Mouse (Mus musculus) CH12.LX (cell line): ENCODE data around the gene Pik3r1. TPM values are rescaled to one million over a fixed set of nuclear protein-coding genes. Genes with fewer than 3 reads are reported as not detected.

ENCODE experiments used
- DNase-seq: peaks from one replicate; pipeline ENCODE4 v3.0.0-alpha.2; 2013; ENCODE audit errors: extremely low read depth
- H3K27ac ChIP-seq: 2 replicates; pipeline ENCODE4 v1.5.1; 2012; ENCODE audit warnings: low read depth, mild to moderate bottlenecking, control low read depth, moderate library complexity; ENCODE audit not compliant: insufficient read depth
- H3K27me3 ChIP-seq: replicated peaks from 2 replicates; pipeline ENCODE3; 2012; ENCODE audit warnings: inconsistent platforms
- H3K36me3 ChIP-seq, 2 experiments: replicated peaks in 1 of 2; 2 replicates each; pipeline versions ENCODE3 to v1.6.1; 2012; ENCODE audit warnings: inconsistent platforms in 1 of 2, low read length in 1 of 2, mild to moderate bottlenecking in 1 of 2, mixed read lengths in 1 of 2, moderate library complexity in 1 of 2; ENCODE audit not compliant: control insufficient read depth in 1 of 2, insufficient read depth in 1 of 2
- H3K4me1 ChIP-seq, 2 experiments: 2 replicates each; pipeline ENCODE4 v1.6.1; 2012; ENCODE audit warnings: inconsistent platforms in 1 of 2, moderate library complexity in 1 of 2; ENCODE audit not compliant: insufficient read depth in 2 of 2, control insufficient read depth in 1 of 2
- H3K4me2 ChIP-seq: 2 replicates; pipeline ENCODE4 v1.6.1; 2012; ENCODE audit warnings: low read depth, mild to moderate bottlenecking, control low read depth; ENCODE audit not compliant: poor library complexity, insufficient read depth, severe bottlenecking
- H3K4me3 ChIP-seq, 3 experiments: fragments of 150-350 bp in 1 of 3; sonication (generic) in 1 of 3; replicated peaks in 1 of 3; 2 replicates each; pipeline versions ENCODE3 to v1.5.1; 2011 to 2012; ENCODE audit warnings: low read depth in 2 of 3, low read length in 2 of 3, mild to moderate bottlenecking in 2 of 3, moderate library complexity in 2 of 3, control low read depth in 1 of 3, improper control_type of control experiment in 1 of 3, inconsistent platforms in 1 of 3, mixed read lengths in 1 of 3; ENCODE audit not compliant: poor library complexity in 1 of 3
- H3K79me2 ChIP-seq: replicated peaks from 2 replicates; pipeline ENCODE4 v1.6.1; 2012; ENCODE audit warnings: mild to moderate bottlenecking, moderate library complexity; ENCODE audit not compliant: control insufficient read depth, poor library complexity, insufficient read depth, severe bottlenecking; ENCODE audit errors: extremely low read depth
- H3K9ac ChIP-seq: 2 replicates; pipeline ENCODE4 v1.6.1; 2012; ENCODE audit warnings: low read depth, mild to moderate bottlenecking, control low read depth, moderate library complexity; ENCODE audit not compliant: insufficient read depth
- H3K9me3 ChIP-seq: replicated peaks from 2 replicates; pipeline ENCODE3; 2012; ENCODE audit warnings: low read length, inconsistent platforms, mixed read lengths
- CHD1 ChIP-seq: IDR thresholded peaks from 2 replicates; pipeline ENCODE4 v1.6.1; 2012; ENCODE audit warnings: low read depth, low read length, improper control_type of control experiment, inconsistent platforms
- CHD2 ChIP-seq: IDR thresholded peaks from 2 replicates; pipeline ENCODE4 v1.6.1; 2011; ENCODE audit warnings: low read length, improper control_type of control experiment
- CTCF ChIP-seq, 2 experiments: IDR thresholded peaks in 1 of 2; conservative IDR thresholded peaks in 1 of 2; 2 replicates each; pipeline ENCODE4 v1.5.1; 2011 to 2012; ENCODE audit warnings: low read depth in 2 of 2, low read length in 2 of 2, improper control_type of control experiment in 1 of 2, inconsistent platforms in 1 of 2, mild to moderate bottlenecking in 1 of 2, moderate library complexity in 1 of 2
- E2F4 ChIP-seq: IDR thresholded peaks from 2 replicates; pipeline ENCODE4 v1.6.1; 2011; ENCODE audit warnings: low read depth, low read length, improper control_type of control experiment; ENCODE audit not compliant: insufficient replicate concordance
- ELF1 ChIP-seq: IDR thresholded peaks from 2 replicates; pipeline ENCODE4 v1.6.1; 2014; ENCODE audit warnings: low read depth, mild to moderate bottlenecking, inconsistent platforms, low read length, improper control_type of control experiment
- EP300 ChIP-seq: IDR thresholded peaks from 2 replicates; pipeline ENCODE4 v1.6.1; 2011; ENCODE audit warnings: low read length, improper control_type of control experiment
- ETS1 ChIP-seq: conservative IDR thresholded peaks from 2 replicates; pipeline ENCODE4 v1.6.1; 2012; ENCODE audit warnings: low read depth, mild to moderate bottlenecking, inconsistent platforms, low read length, improper control_type of control experiment, moderate library complexity
- GABPA ChIP-seq: IDR thresholded peaks from 2 replicates; pipeline ENCODE4 v1.6.1; 2012; ENCODE audit warnings: low read depth, low read length, improper control_type of control experiment, inconsistent platforms; ENCODE audit not compliant: insufficient replicate concordance
- IRF4 ChIP-seq: IDR thresholded peaks from 2 replicates; pipeline ENCODE4 v1.6.1; 2014; ENCODE audit warnings: low read depth, mild to moderate bottlenecking, inconsistent platforms, low read length, improper control_type of control experiment
- JUN ChIP-seq: IDR thresholded peaks from 2 replicates; pipeline ENCODE4 v1.6.1; 2011; ENCODE audit warnings: low read depth, mild to moderate bottlenecking, low read length, improper control_type of control experiment, moderate library complexity; ENCODE audit not compliant: insufficient read depth
- MAZ ChIP-seq: IDR thresholded peaks from 2 replicates; pipeline ENCODE4 v1.6.1; 2012; ENCODE audit warnings: low read depth, mild to moderate bottlenecking, inconsistent platforms, low read length, improper control_type of control experiment, moderate library complexity
- MEF2A ChIP-seq: IDR thresholded peaks from 2 replicates; pipeline ENCODE4 v1.6.1; 2014; ENCODE audit warnings: low read depth, mild to moderate bottlenecking, inconsistent platforms, low read length, improper control_type of control experiment, borderline replicate concordance
- MXI1 ChIP-seq: IDR thresholded peaks from 2 replicates; pipeline ENCODE4 v1.6.1; 2011; ENCODE audit warnings: mild to moderate bottlenecking, low read depth, low read length, improper control_type of control experiment
- MYC ChIP-seq: IDR thresholded peaks from 2 replicates; pipeline ENCODE4 v1.6.1; 2011; ENCODE audit warnings: low read depth, mild to moderate bottlenecking, improper control_type of control experiment, low read length
- NRF1 ChIP-seq: IDR thresholded peaks from 2 replicates; pipeline ENCODE4 v1.6.1; 2014; ENCODE audit warnings: low read depth, mild to moderate bottlenecking, inconsistent platforms, low read length, improper control_type of control experiment, moderate library complexity
- POLR2AphosphoS2 ChIP-seq: IDR thresholded peaks from 2 replicates; pipeline ENCODE4 v1.6.1; 2011; ENCODE audit warnings: low read depth, low read length, improper control_type of control experiment
- RAD21 ChIP-seq: IDR thresholded peaks from 2 replicates; pipeline ENCODE4 v1.6.1; 2011; ENCODE audit warnings: low read depth, mild to moderate bottlenecking, low read length, improper control_type of control experiment, moderate library complexity
- SIN3A ChIP-seq: IDR thresholded peaks from 2 replicates; pipeline ENCODE4 v1.6.1; 2012; ENCODE audit warnings: low read length, improper control_type of control experiment, inconsistent platforms
- TBP ChIP-seq: conservative IDR thresholded peaks from 2 replicates; pipeline ENCODE4 v1.6.1; 2011; ENCODE audit warnings: low read depth, low read length, improper control_type of control experiment
- TCF12 ChIP-seq: IDR thresholded peaks from 2 replicates; pipeline ENCODE4 v1.6.1; 2014; ENCODE audit warnings: low read depth, mild to moderate bottlenecking, inconsistent platforms, low read length, improper control_type of control experiment
- ZC3H11A ChIP-seq: IDR thresholded peaks from 2 replicates; pipeline ENCODE4 v1.6.1; 2012; ENCODE audit warnings: low read depth, mild to moderate bottlenecking, inconsistent platforms, low read length, improper control_type of control experiment
- ZKSCAN1 ChIP-seq: IDR thresholded peaks from 2 replicates; pipeline ENCODE4 v1.6.1; 2012; ENCODE audit warnings: low read depth, inconsistent platforms, low read length, improper control_type of control experiment, borderline replicate concordance
- dilution Hi-C: fragments of 300-500 bp; cut with MboI; formaldehyde crosslinking; loops from 2 replicates; pipeline ENCODE4 v1.14.3; 2020; ENCODE audit warnings: low sequenced_read_pairs; ENCODE audit not compliant: extremely low pct_unique_long_range_greater_than_20kb, extremely low pct_ligation_motif_present
- in situ Hi-C: fragments of 300-500 bp; cut with MboI; formaldehyde crosslinking; loops from 3 replicates; pipeline ENCODE4 v1.14.3; 2019; ENCODE audit warnings: low sequenced_read_pairs, low pct_ligation_motif_present, low pct_unique_long_range_greater_than_20kb, mixed read lengths
- polyA plus RNA-seq: library from polyadenylated mRNA; unstranded; fragments of >175 nt; gene quantifications from 2 replicates; pipeline ENCODE4 v1.2.1, GENCODE M21; 2012; ENCODE audit warnings: low read depth; ENCODE audit not compliant: insufficient read length
- total RNA-seq, 2 experiments: library from RNA; depleted of rRNA; stranded (reverse); fragments of 300-350 nt in 1 of 2; fragments of >200 nt in 1 of 2; gene quantifications; 2 replicates each; pipeline ENCODE4 v1.2.3; 2012 to 2014

The Pik3r1 gene
- total and polyA plus RNA-seq, 3 experiments: 17.5 to 21.0 (median 19.3) TPM

DNA sequence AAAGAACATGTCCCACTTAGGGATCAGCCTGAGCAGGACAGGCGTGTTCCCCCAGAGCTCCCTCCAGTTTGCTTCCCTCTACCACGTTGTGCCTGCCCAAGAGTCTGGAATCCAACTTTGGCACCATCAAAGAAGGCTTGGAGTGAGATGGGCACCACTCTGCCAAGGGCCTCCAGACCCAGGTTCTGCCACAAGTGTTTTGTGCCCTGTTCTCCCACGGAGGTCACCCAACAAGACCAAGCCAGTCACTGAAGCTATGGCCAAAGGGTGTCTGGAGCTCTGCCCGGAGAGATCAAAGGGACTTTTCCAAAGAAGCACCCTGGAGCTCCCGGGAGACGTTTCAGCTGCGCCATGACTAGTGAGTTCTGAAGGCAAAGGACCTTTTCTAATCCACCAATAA, 42.6 kb upstream of the Pik3r1 start:
- no peak overlapping the region for H3K27ac ChIP-seq
- no peaks in the 10 kb centered on the region for H3K79me2 ChIP-seq
- dilution Hi-C loops: no loop called here
- no peak overlapping the region for H3K4me2 ChIP-seq
- no peaks in the 10 kb centered on the region for H3K9me3 ChIP-seq
- H3K27me3 ChIP-seq: no peaks in the 10 kb centered on the region
- no peak for DNase-seq
- peaks cover 4% of the 10 kb centered on the region in 2 experiments; a peak in 3 of 4 replicates for H3K4me1 ChIP-seq
- TF ChIP-seq JUN (no peak), CTCF (conservative IDR thresholded peaks at IDR 0.05 in 1 of 2, IDR thresholded peaks at IDR 0.05 in 1 of 2; ENCODE audit: low read depth in 2 of 2, low read length in 2 of 2) (no peak), CHD2 (no peak), ELF1 (no peak), MAZ (no peak)
- in situ Hi-C loops: no loop called here
- H3K36me3 ChIP-seq: no peaks in the 10 kb centered on the region
- no peak overlapping the region for H3K9ac ChIP-seq
- no peak overlapping the region for H3K4me3 ChIP-seq

DNA sequence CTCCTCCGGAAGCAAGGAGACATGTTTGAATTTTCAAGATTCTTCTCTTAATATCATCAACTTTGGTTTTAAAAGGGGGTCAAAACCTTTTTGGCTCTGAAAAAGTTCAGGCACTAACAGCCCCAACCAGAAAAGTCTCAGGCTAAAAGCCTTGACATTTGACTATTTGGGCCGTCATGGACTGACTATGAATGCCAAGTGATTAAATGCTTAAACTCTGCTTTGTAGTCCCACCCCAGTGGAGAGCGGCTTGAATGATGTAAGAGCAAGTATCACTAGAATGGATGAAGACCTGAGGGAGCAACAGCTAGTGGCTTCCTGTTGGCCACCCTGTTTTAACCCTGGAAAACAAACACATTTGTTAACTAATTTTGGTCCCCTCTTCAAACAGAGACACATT, 41.8 kb upstream of the Pik3r1 start:
- dilution Hi-C loops: no loop called here
- Histone ChIP-seq H3K9me3 (no peaks in the 10 kb centered on the region), H3K4me3 (no peak overlapping the region), H3K9ac (no peak overlapping the region), H3K4me2 (no peak overlapping the region), H3K27ac (no peak overlapping the region), H3K27me3 (no peaks in the 10 kb centered on the region), H3K79me2 (no peaks in the 10 kb centered on the region), H3K4me1 (peaks cover 9 to 10% of the 10 kb centered on the region in 2 experiments; a peak in 3 of 4 replicates), H3K36me3 (no peaks in the 10 kb centered on the region)
- TF ChIP-seq GABPA (no peak), EP300 (no peak), IRF4 (no peak), E2F4 (no peak), JUN (no peak), SIN3A (no peak), ZKSCAN1 (no peak), CHD1 (no peak), MYC (no peak), NRF1 (no peak), CHD2 (no peak)
- in situ Hi-C loops: no loop called here
- DNase-seq: no peak

DNA sequence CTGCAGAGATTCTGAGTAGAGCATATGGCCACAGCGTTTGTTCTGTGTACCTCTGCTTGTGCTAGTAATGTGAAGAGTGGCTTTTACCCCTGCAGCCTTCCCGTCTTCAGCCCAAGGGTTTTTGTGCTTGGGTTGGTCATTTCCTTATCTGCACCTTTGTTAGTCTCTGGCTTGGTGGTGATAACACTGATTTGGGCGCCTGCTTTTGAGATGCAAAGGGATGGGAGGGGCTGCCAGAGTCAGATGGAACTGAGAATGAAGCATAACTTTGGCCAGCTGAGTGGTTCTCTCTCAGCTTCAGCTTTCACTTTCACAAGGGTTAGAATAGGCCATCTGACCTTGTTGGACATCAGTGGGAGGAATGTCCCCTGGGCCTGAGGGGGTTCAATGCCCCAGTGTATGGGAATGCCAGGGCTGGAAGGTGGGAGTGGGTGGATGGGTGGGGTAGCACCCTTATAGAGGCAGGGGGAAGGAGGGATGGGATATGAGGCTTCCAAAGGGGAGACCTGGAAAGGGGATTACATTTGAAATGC, 37.6 kb upstream of the Pik3r1 start:
- no peak overlapping the region for H3K4me3 ChIP-seq
- TF ChIP-seq TCF12 (peak; percentile 39; the same call in 1 of the 2 replicates), TBP (no peak), EP300 (peak; percentile 41; the same call in 1 of the 2 replicates), ETS1 (peak; percentile 76), IRF4 (peak; percentile 74), MXI1 (0 out of 2 replicates have a peak, but pooled peaks have one; percentile 20), SIN3A (peak; percentile 43; the same call in 1 of the 2 replicates), POLR2AphosphoS2 (no peak), RAD21 (no peak), CHD1 (no peak), MAZ (peak; percentile 76; the same call in 1 of the 2 replicates), MEF2A (0 out of 2 replicates have a peak, but pooled peaks have one; percentile 5), ZC3H11A (no peak)
- in situ Hi-C loops (no loop called here), dilution Hi-C loops (no loop called here)
- H3K36me3 ChIP-seq: no peaks in the 10 kb centered on the region
- peaks cover 12 to 14% of the 10 kb centered on the region in 2 experiments for H3K4me1 ChIP-seq
- H3K9me3 ChIP-seq: no peaks in the 10 kb centered on the region
- no peak overlapping the region for H3K27ac ChIP-seq
- H3K79me2 ChIP-seq: no peaks in the 10 kb centered on the region
- H3K27me3 ChIP-seq: no peaks in the 10 kb centered on the region
- H3K4me2 ChIP-seq: peak overlapping the region; percentile 41; the same call in 1 of the 2 replicates
- no peak overlapping the region for H3K9ac ChIP-seq
- DNase-seq: peak; percentile 23
